Mouse (Mus musculus): ENCODE data around the gene Odr4.

The Odr4 gene

GRCm38 (mm10) chr1:150319205-150319604 is 73.7 kb downstream of the Odr4 start, which contains the start of gene Pdc:
Gene Pdc (plus strand): TSS chr1:150319417.
- in situ Hi-C loops (cut with MboI; ENCODE audit: low sequenced_read_pairs) = no loop called here
